Mouse (Mus musculus) liver, embryonic 11.5 days (tissue): ENCODE results near the gene Yju2. TPM values are rescaled to one million over a fixed set of nuclear protein-coding genes. Genes with fewer than 3 reads are reported as not detected.

ENCODE experiments used
- ATAC-seq: fragments of 200-750 bp; cut with Nextera tagmentation; replicated peaks from 2 replicates; pipeline ENCODE4 v1.8.0; 2017; ENCODE audit warnings: moderate number of reproducible peaks, mild to moderate bottlenecking, moderate TSS enrichment, moderate library complexity; ENCODE audit not compliant: low FRiP score
- DNase-seq: peaks from one replicate; pipeline ENCODE4 v3.0.0-alpha.2; 2017; ENCODE audit warnings: low spot score
- H3K27ac ChIP-seq: fragments of 300-500 bp; sonication (generic); 2 replicates; pipeline ENCODE4 v1.5.1; 2014; ENCODE audit warnings: mild to moderate bottlenecking, low read depth, low read length, control low read depth
- H3K27me3 ChIP-seq: fragments of 300-500 bp; sonication (generic); replicated peaks from 2 replicates; pipeline ENCODE4 v1.6.1; 2014; ENCODE audit warnings: low read length, mixed read lengths; ENCODE audit not compliant: control insufficient read depth, insufficient read depth
- H3K36me3 ChIP-seq: fragments of 300-500 bp; sonication (generic); 2 replicates; pipeline ENCODE4 v1.6.1; 2014; ENCODE audit warnings: mild to moderate bottlenecking, low read length, moderate library complexity, mixed read lengths; ENCODE audit not compliant: control insufficient read depth, insufficient read depth
- H3K4me1 ChIP-seq: fragments of 300-500 bp; sonication (generic); replicated peaks from 2 replicates; pipeline ENCODE4 v1.6.1; 2014; ENCODE audit warnings: low read length, mixed read lengths; ENCODE audit not compliant: control insufficient read depth, insufficient read depth
- H3K4me2 ChIP-seq: fragments of 300-500 bp; sonication (generic); 2 replicates; pipeline ENCODE4 v1.6.1; 2014; ENCODE audit warnings: mild to moderate bottlenecking, control low read depth, moderate library complexity
- H3K4me3 ChIP-seq: fragments of 300-500 bp; sonication (generic); 2 replicates; pipeline ENCODE4 v1.5.1; 2014; ENCODE audit warnings: low read depth, low read length, control low read depth
- H3K9ac ChIP-seq: fragments of 300-500 bp; sonication (generic); 2 replicates; pipeline ENCODE4 v1.6.1; 2014; ENCODE audit warnings: low read depth, low read length, control low read depth
- H3K9me3 ChIP-seq: fragments of 300-500 bp; sonication (generic); 2 replicates; pipeline ENCODE4 v1.6.1; 2016; ENCODE audit warnings: low read length, inconsistent platforms, mixed read lengths; ENCODE audit not compliant: control insufficient read depth
- WGBS: fragments of 180-500 bp; shearing (Covaris S2); extraction: QIAGEN DNeasy Blood & Tissue Kit; methylation state at CpG from one replicate; pipeline ENCODE4 v1.1.7; 2014; 5-methylcytosine and 5-hydroxymethylcytosine counted together
- polyA plus RNA-seq: library from polyadenylated mRNA; unstranded; fragments of >200 nt; fragmentation: Nextera tagmentation; extraction: Ambion mirVana; gene quantifications from 2 replicates; pipeline ENCODE4 v1.2.1, GENCODE M21; 2014

Gene Yju2
- polyA plus RNA-seq, 1 experiment from 2014 or later, result 20.9 TPM

DNA sequence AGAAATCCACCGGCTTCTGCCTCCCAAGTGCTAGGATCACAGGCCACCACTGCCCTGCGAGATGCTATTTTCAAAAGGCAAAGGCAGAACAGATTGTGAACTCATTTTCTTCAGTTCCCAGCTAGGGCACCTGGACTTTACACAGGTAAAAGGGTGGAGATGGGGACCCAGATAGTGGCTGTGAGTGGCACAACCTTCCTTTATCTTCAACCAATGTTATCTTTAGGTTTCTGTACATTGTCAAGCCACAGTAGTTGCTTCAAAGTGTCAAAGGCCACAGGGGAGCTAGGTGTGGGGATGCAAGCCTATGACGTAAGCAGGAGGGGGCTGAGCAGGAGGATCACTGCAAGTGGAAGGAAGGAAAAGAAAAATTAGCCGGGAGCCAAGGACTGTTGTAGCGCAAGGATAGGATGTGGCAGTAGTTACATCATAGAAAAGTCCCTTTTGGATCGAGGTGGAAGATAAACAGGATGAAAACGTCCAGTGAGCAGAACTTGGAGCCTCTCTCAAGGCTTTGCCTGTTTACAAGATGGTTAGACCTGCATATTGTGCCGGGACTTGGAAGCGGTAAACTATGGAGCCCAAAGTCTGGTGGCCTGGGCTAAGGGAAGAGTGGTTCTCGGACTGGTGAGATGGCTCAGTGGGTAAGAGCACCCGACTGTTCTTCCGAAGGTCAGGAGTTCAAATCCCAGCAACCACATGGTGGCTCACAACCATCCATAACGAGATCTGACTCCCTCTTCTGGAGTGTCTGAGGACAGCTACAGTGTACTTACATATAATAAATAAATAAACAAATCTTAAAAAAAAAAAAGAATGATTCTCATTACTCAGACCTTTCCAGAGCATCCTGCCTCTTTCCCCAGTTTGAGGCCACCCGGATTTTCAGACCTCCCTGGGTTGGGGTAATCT is 48.8 kb downstream of the Yju2 start:
- 31% methylated on average over 13 of the region's 14 CpGs for WGBS
- peak overlapping the region; percentile 87 for H3K27ac ChIP-seq
- H3K9ac ChIP-seq, result no peak overlapping the region
- H3K4me1 ChIP-seq, result peaks cover 17% of the 10 kb centered on the region
- H3K4me3 ChIP-seq, result 0 out of 2 replicates have a peak overlapping the region, but pooled peaks have one; percentile 21
- H3K4me2 ChIP-seq, result peak overlapping the region; percentile 99
- no peaks in the 10 kb centered on the region for H3K9me3 ChIP-seq
- 0 out of 2 replicates have a peak, but pooled peaks cover 2% of the 10 kb centered on the region for H3K27me3 ChIP-seq
- no peaks in the 10 kb centered on the region for H3K36me3 ChIP-seq
- peak; percentile 13; the same call in 1 of the 2 replicates for ATAC-seq
- no peak for DNase-seq

DNA sequence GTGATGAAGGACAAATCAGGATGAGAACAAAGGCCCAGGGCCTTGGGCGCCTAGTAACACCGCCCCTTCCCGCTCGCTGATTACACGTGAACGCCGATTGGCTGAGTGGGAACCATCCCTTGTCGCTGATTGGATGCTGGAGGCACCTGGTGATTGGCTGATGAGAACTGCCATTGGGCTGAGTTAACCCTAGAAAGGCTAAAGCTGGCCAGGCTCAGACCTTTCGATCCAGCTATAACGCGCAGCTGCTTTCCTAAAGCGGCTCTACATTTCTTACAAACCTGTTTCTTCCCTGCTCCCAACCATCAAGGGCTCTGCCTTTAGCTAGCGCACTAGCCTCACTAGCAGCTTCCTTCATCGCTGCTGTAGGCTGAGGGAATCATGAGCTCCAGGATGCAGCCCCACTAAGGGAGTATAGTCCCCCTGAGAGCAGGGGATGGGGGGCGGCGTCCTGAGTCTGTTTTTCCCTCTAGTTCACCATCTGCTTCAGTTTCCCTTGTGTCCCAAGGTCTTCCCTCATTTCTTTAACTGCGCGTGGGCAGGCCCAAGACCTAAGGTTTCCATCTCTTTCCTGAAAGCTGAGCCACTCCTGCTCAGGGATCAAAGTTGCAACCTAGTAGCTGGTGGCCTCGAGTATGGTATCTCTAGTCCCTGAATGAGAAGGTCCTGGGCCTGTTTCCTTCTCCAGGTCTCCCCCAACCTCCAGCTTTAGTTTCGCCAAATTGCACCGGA is 49.6 kb downstream of the Yju2 start:
- Histone ChIP-seq H3K4me3 (peak overlapping the region; percentile 83), H3K4me1 (peaks cover 17% of the 10 kb centered on the region), H3K9ac (peak overlapping the region; percentile 65), H3K9me3 (no peaks in the 10 kb centered on the region), H3K4me2 (peak overlapping the region; percentile 99), H3K27ac (peak overlapping the region; percentile 87), H3K27me3 (0 out of 2 replicates have a peak, but pooled peaks cover 2% of the 10 kb centered on the region), H3K36me3 (peaks cover 6% of the 10 kb centered on the region)
- ATAC-seq (peak; percentile 87), DNase-seq (peak; percentile 83)
- under 1% methylated on average over 21 of the region's 21 CpGs for WGBS

DNA sequence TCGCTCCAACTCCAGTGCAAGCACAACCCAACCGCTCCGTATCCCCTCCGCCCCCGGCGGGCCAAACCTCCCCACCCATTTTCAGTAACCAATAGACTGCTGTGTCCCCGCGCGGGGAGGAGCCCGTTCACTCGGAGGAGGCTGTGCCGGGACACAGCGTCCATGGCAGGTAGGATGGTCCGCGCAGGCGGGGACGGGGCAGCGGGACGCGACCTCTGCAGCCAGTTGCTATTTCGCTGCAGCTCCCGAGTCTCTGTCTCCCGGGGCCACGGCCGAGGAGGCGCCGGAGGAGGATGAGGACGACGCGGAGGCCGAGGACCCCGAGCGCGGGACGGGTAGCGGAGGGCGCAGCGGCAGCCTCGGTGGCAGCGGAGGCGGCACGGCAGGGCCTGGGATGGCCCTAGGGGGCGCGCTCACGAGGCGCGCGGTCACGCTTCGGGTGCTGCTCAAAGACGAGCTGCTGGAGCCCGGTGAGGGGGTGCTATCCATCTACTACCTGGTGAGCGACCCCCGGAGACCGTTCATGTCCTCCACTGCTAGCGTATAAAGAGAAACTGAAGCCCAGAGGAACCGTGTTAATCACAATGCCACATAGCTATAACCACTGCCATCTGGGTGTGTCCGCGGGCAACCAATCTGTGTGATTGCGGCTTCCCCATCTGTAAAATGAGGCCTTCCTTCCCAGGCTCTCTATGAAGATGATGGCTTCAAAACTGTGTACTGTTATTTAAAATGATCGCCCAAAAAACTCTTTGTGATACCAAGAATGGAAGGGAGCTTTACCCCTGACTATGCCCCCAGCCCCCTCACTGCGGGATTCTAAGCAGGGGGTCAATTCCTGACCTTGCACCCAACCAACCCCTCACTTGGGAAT is 50.4 kb downstream of the Yju2 start:
- Histone ChIP-seq H3K9me3 (no peaks in the 10 kb centered on the region), H3K27ac (peak overlapping the region; percentile 87), H3K36me3 (peaks cover 6% of the 10 kb centered on the region), H3K4me2 (peak overlapping the region; percentile 99), H3K4me1 (peaks cover 17% of the 10 kb centered on the region), H3K4me3 (peak overlapping the region; percentile 83), H3K27me3 (0 out of 2 replicates have a peak, but pooled peaks cover 2% of the 10 kb centered on the region), H3K9ac (peak overlapping the region; percentile 65)
- ATAC-seq (peak; percentile 90), DNase-seq (peak; percentile 92)
- WGBS, result 2% methylated on average over 62 of the region's 62 CpGs

DNA sequence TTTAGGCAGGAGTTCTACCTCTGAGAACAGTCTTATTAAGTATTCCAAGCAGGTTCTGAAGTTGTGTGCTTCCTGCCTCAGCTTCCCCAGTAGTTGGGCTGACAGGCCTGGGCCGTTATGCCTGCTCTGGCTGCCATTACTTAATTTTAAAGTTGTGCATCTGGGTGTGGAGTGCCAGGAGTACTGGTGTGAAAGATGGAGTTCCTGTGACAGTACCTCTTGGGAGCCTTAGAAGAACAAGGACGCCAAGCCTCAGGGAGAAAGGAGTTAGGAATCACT is 51.0 kb downstream of the Yju2 start:
- ATAC-seq (no peak), DNase-seq (no peak)
- Histone ChIP-seq H3K4me2 (peak overlapping the region; percentile 99), H3K9me3 (no peaks in the 10 kb centered on the region), H3K36me3 (peaks cover 7% of the 10 kb centered on the region), H3K27me3 (0 out of 2 replicates have a peak, but pooled peaks cover 2% of the 10 kb centered on the region), H3K4me1 (peaks cover 17% of the 10 kb centered on the region), H3K27ac (no peak overlapping the region), H3K9ac (0 out of 2 replicates have a peak overlapping the region, but pooled peaks have one; percentile 64), H3K4me3 (peak overlapping the region; percentile 83)
- 36% methylated on average over 2 of the region's 2 CpGs for WGBS

DNA sequence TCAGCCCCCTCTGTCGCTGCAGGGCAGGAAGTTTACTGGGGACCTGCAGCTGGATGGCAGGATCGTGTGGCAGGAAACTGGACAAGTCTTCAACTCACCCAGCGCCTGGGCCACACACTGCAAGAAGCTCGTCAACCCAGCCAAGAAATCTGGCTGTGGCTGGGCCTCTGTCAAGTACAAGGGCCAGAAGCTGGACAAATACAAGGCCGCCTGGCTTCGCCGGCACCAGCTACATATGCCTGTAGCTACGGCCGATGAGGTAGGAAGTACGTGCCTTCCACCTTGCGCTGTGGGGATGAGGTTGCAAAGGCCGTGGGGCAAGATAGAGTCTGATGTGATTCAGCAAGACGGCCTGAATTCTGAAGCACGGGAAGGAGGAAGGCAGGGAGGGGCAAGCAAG is 51.4 kb downstream of the Yju2 start:
- H3K9ac ChIP-seq, result no peak overlapping the region
- peaks cover 10% of the 10 kb centered on the region for H3K36me3 ChIP-seq
- H3K9me3 ChIP-seq, result no peaks in the 10 kb centered on the region
- H3K4me1 ChIP-seq, result peaks cover 17% of the 10 kb centered on the region
- peak overlapping the region; percentile 99 for H3K4me2 ChIP-seq
- DNase-seq, result no peak
- no peaks in the 10 kb centered on the region for H3K27me3 ChIP-seq
- ATAC-seq, result no peak
- WGBS, result 66% methylated on average over 14 of the region's 14 CpGs
- peak overlapping the region; percentile 83 for H3K4me3 ChIP-seq
- no peak overlapping the region for H3K27ac ChIP-seq

DNA sequence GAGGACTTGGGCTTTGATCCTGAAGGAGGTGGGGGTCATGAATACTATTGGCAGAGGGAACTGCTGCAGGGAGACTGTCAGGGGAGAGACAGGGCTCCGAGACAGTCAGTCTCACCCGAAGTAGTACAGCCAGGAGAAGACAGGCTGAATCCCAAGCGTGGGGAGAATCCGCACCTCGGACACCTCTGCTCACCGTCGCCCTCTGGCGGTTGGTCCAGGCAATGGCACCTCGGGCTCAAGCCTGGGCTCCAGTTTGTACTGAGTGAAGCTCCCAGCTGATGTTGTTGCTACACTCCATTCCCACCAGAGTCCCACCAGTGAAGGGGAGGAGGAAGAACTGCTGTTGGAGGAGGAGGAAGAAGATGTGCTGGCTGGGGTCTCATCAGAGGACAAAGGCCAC is 51.8 kb downstream of the Yju2 start:
- no peak overlapping the region for H3K9ac ChIP-seq
- H3K4me3 ChIP-seq, result peak overlapping the region; percentile 83; the same call in 1 of the 2 replicates
- no peaks in the 10 kb centered on the region for H3K27me3 ChIP-seq
- H3K9me3 ChIP-seq, result no peaks in the 10 kb centered on the region
- peaks cover 15% of the 10 kb centered on the region for H3K36me3 ChIP-seq
- DNase-seq (peak; percentile 75), ATAC-seq (no peak)
- 6% methylated on average over 9 of the region's 9 CpGs for WGBS
- H3K4me1 ChIP-seq, result peaks cover 17% of the 10 kb centered on the region
- H3K27ac ChIP-seq, result no peak overlapping the region
- peak overlapping the region; percentile 99 for H3K4me2 ChIP-seq

DNA sequence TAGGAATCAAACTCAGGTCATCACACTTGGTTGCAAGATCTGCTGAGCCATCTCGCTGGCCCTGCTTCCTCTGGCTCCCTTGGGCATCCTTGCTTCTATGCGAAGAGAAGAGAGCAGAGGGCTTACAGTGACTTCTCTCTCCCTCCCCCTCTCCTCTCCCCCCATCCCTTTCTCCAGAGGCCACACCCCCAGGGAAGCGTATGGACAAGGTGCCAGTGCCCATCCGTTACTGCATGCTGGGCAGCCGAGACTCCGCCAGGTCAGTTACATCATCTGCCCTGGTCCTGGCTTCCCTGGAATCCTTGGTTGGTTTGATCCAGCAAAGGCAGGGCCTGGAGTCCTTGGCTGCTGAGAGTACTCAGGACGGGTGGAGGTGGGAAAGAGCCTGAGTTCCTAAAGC is 52.5 kb downstream of the Yju2 start:
- Histone ChIP-seq H3K4me1 (peaks cover 17% of the 10 kb centered on the region), H3K36me3 (peaks cover 22% of the 10 kb centered on the region), H3K4me3 (no peak overlapping the region), H3K27me3 (no peaks in the 10 kb centered on the region), H3K9me3 (no peaks in the 10 kb centered on the region), H3K4me2 (no peak overlapping the region), H3K27ac (no peak overlapping the region), H3K9ac (no peak overlapping the region)
- WGBS, result 87% methylated on average over 7 of the region's 7 CpGs
- ATAC-seq (no peak), DNase-seq (no peak)

DNA sequence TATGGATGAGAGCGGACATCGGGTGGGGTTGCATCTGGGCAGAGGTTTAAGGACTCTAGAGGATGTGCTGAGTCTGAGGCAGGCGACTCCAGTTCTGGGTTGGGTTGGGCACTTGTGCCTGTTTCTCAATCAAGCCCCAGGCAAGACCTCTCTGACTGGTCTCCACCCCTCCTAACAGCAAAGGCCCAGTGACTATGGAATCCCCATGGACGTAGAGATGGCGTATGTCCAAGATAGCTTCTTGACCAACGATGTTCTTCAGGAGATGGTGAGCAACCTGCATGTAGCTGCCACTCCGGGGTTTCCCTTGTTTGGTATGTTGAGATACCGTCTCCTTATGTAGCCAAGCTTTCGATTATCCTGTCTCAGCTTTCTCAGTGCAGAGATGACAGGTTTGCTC is 56.4 kb downstream of the Yju2 start:
- Histone ChIP-seq H3K4me2 (no peak overlapping the region), H3K36me3 (peaks cover 39% of the 10 kb centered on the region), H3K4me1 (peaks cover 3% of the 10 kb centered on the region), H3K27me3 (no peaks in the 10 kb centered on the region), H3K9ac (no peak overlapping the region), H3K27ac (no peak overlapping the region), H3K9me3 (no peaks in the 10 kb centered on the region), H3K4me3 (no peak overlapping the region)
- WGBS, result 90% methylated on average over 9 of the region's 9 CpGs
- ATAC-seq (no peak), DNase-seq (no peak)
